In genomic region chr11:80062159-80062558, GRCm38 (mm10) we compare ENCODE assay signal across 8 mouse cellular contexts. TPM values are rescaled to one million over a fixed set of nuclear protein-coding genes. Genes with fewer than 3 reads are reported as not detected.
DNase-seq lines count a peak whose midpoint lies in the region; ATAC-seq and TF ChIP-seq lines count a peak whose summit lies in the region.

No protein-coding gene starts in this region.

- no peak for ATAC-seq in neural tube, embryonic 15.5 days (ENCODE audit: low FRiP score)
- no peak for ATAC-seq in erythroblast, adult 5-6 weeks (replicated peaks; ENCODE audit: low FRiP score, poor library complexity, severe bottlenecking)

- WGBS in heart, embryonic 10.5 days, result 85% methylated on average over 4 of the region's 4 CpGs
- 33% methylated on average over 4 of the region's 4 CpGs for WGBS in neural tube, embryonic 15.5 days

- TF ChIP-seq CTCF in testis, adult 2 months (IDR thresholded peaks at IDR 0.05; ENCODE audit: control insufficient read depth, insufficient read depth, insufficient replicate concordance, low read depth, low read length), result no peak

- TF ChIP-seq POLR2A in testis, adult 2 months (IDR thresholded peaks at IDR 0.05; ENCODE audit: control insufficient read depth, low read depth, low read length), result no peak

- DNase-seq in heart, adult 18-20 months, result peak; percentile 28 to 44
- no peak for DNase-seq in heart, embryonic 10.5 days (ENCODE audit: low spot score)
- no peak for DNase-seq in neural tube, embryonic 10.5 days (ENCODE audit: extremely low spot score, low spot score)
- DNase-seq in kidney, postnatal 14 days, result peak; percentile 55
- DNase-seq in spleen, adult 12 weeks (ENCODE audit: low spot score), result no peak

- H3K36me3 ChIP-seq in heart, embryonic 10.5 days, result peaks cover 60% of the 10 kb centered on the region
- H3K36me3 ChIP-seq in neural tube, embryonic 15.5 days, result peaks cover 9% of the 10 kb centered on the region; the same call in 1 of the 2 replicates
- no peaks in the 10 kb centered on the region for H3K36me3 ChIP-seq in testis, adult 2 months (ENCODE audit: control insufficient read depth, insufficient read depth, low read length)

- H3K9ac ChIP-seq in neural tube, embryonic 15.5 days (replicated peaks), result no peak overlapping the region

- no peaks in the 10 kb centered on the region for H3K4me1 ChIP-seq in heart, embryonic 10.5 days
- H3K4me1 ChIP-seq in neural tube, embryonic 15.5 days, result no peaks in the 10 kb centered on the region
- H3K4me1 ChIP-seq in testis, adult 2 months (ENCODE audit: control insufficient read depth, insufficient read depth, low read length), result no peaks in the 10 kb centered on the region

- no peaks in the 10 kb centered on the region for H3K27me3 ChIP-seq in heart, embryonic 10.5 days (ENCODE audit: insufficient read depth, poor library complexity, severe bottlenecking)
- no peaks in the 10 kb centered on the region for H3K27me3 ChIP-seq in neural tube, embryonic 15.5 days (replicated peaks)
- no peaks in the 10 kb centered on the region for H3K27me3 ChIP-seq in testis, adult 2 months (ENCODE audit: control insufficient read depth, insufficient read depth, low read length)

- H3K27ac ChIP-seq in heart, embryonic 10.5 days, result no peak overlapping the region
- peak overlapping the region; percentile 66 for H3K27ac ChIP-seq in neural tube, embryonic 15.5 days (replicated peaks)
- peak overlapping the region; percentile 36; the same call in 1 of the 2 replicates for H3K27ac ChIP-seq in testis, adult 2 months (ENCODE audit: control insufficient read depth, insufficient read depth, low read depth, low read length)

- no peaks in the 10 kb centered on the region for H3K9me3 ChIP-seq in heart, embryonic 10.5 days
- H3K9me3 ChIP-seq in neural tube, embryonic 15.5 days (replicated peaks), result no peaks in the 10 kb centered on the region

- no peak overlapping the region for H3K4me3 ChIP-seq in heart, embryonic 10.5 days
- no peak overlapping the region for H3K4me3 ChIP-seq in neural tube, embryonic 15.5 days (replicated peaks)
- no peak overlapping the region for H3K4me3 ChIP-seq in testis, adult 2 months (ENCODE audit: control insufficient read depth, low read depth, low read length)

- H3K4me2 ChIP-seq in neural tube, embryonic 15.5 days, result no peak overlapping the region

RNA-seq across cellular contexts. Expression of gene Crlf3, which starts 18.6 kb away (rescaled TPM):
- total RNA-seq in heart, adult 18-20 months (2021), result 10 to 100 TPM; 11.5 to 12.1 TPM
- polyA plus RNA-seq in heart, embryonic 10.5 days (2016; fragmentation: Nextera tagmentation; extraction: Ambion mirVana), result 48.1 and 57.5 TPM in 2 replicates
- 14.3 and 27.7 TPM in 2 replicates for polyA plus RNA-seq in neural tube, embryonic 15.5 days (2015; fragmentation: Nextera tagmentation; extraction: Ambion mirVana)
- polyA plus RNA-seq in testis, adult 2 months (2012; rRNA removed), result 5.0 and 6.3 TPM in 2 replicates
- total RNA-seq in erythroblast, adult 5-6 weeks (2015; ENCODE audit: low replicate concordance), result 57.5 and 58.4 TPM in 2 replicates
- 82.4 and 107 TPM in 2 replicates for total RNA-seq in erythroblast, adult 5-6 weeks (2017; ENCODE audit: low replicate concordance)

RNA-seq across cellular contexts. Expression of gene Atad5, which starts 27.0 kb away (rescaled TPM):
- under 1 TPM; 0.77 to 0.87 TPM for total RNA-seq in heart, adult 18-20 months (2021)
- polyA plus RNA-seq in heart, embryonic 10.5 days (2016; fragmentation: Nextera tagmentation; extraction: Ambion mirVana), result 8.4 and 11.0 TPM in 2 replicates
- 3.5 and 6.2 TPM in 2 replicates for polyA plus RNA-seq in neural tube, embryonic 15.5 days (2015; fragmentation: Nextera tagmentation; extraction: Ambion mirVana)
- 0.83 and 1.2 TPM in 2 replicates for polyA plus RNA-seq in testis, adult 2 months (2012; rRNA removed)
- 25.1 and 32.1 TPM in 2 replicates for total RNA-seq in erythroblast, adult 5-6 weeks (2015; ENCODE audit: low replicate concordance)
- total RNA-seq in erythroblast, adult 5-6 weeks (2017; ENCODE audit: low replicate concordance), result 25.4 and 38.9 TPM in 2 replicates

Comparison
In these comparisons a context has a peak if more than half of its experiments do, and no peak if none do; other contexts are left out.
1. DNase-seq: peak in heart, adult 18-20 months (2 of 2) and kidney, postnatal 14 days (single experiment); none in heart, embryonic 10.5 days (single experiment), neural tube, embryonic 10.5 days (single experiment) and spleen, adult 12 weeks (single experiment).